Mouse (Mus musculus) mouse trophoblast stem cell (cell line): ENCODE results near the gene Maml2.

Experiments
- in situ Hi-C, 2 experiments: fragments of 300-500 bp; cut with MseI, MboI; formaldehyde crosslinking; loops; 2 replicates in 1 of 2; 3 replicates in 1 of 2; pipeline ENCODE4 v1.15.1; 2025

Gene Maml2

DNA sequence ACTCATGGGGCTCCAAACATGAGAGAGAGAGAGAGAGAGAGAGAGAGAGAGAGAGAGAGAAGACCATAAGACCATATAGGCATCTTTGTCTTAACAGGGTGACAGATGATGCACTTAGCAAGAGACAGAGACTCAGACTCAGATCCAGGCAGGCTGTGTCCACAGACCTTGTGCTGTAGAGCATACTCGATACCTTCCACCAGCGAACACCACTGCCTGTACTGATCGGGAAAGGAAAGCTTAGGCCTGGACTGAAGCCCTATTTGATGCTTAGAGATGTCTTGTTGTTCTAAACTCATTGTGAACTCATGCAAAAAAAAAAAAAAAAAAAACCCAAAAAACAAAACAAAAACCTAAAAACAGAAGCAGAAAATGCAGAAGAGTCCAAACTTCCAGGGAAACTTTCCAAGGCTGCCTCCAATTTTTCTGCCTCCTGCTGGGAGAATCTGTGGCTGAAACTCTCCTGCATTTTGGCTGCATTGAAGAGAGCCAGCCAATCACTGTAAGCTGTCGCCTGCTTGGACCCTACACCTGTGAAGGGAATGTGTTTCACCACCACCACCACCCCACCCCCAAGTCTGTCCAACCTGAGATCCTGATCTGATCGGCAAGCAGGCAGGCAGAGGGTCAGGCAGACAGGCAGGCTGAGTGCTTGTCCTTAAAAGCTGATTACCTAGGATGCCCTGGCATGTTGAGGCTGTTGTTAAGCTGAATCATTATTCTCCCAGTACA is 268.6 kb downstream of the Maml2 start:
- in situ Hi-C loops: no loop called here

DNA sequence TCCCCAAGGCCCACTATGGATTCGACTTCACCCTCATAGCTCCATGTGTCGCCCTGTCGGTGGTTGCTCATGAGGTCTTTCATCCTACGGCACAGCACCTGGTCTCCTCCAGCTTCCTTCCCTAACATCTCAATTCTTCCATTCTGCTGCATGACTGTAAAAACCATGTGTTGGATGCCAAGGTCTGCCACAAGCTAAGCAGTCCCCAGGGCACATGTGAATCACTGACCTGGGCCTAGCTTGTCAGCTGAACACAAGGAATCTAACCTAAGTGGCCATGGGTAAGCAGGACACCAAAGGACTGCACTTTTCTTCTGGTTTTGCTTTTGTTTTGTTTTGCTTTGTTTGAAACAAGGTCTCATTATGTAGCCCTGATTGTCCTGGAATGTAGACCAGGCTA is 271.3 kb downstream of the Maml2 start:
- in situ Hi-C loops: no loop called here

DNA sequence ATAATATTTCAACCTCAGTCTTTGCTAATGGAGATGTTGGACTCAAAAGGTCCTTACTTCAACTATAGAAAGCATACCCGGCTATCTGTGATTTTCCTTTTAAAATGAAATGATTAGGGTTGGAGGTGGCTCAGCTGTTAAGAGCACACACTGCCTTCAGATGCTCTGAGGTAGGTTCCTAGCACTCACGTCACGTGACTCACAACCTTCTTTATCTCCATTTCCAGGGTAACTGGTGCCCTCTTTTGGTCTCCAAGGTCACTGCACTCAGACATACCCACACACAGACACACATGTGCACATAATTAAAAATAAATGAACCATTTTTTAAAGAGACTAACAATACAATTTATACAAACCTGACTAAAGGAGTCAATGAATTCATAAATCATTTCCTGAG is 275.1 kb downstream of the Maml2 start:
- in situ Hi-C loops: no loop called here

DNA sequence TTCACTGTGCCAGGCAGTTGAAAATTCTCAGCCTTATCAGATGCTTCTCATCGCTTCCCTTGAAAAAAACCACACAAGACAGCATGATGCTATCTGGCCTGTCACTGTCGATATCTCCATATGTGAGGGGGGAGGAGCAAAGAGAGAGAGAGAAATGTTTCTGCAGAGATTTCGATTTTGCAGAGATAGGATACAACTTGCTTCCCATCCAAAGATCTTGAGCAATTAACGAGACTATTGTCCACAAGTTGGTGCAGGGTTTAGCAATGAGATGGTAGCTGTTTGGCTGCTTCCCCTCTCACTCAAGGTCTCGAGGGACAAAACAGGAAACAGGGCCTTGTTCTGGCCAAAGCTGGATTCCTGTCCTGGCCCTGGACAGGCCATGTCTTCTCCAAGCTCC is 276.3 kb downstream of the Maml2 start:
- in situ Hi-C loops: no loop called here

DNA sequence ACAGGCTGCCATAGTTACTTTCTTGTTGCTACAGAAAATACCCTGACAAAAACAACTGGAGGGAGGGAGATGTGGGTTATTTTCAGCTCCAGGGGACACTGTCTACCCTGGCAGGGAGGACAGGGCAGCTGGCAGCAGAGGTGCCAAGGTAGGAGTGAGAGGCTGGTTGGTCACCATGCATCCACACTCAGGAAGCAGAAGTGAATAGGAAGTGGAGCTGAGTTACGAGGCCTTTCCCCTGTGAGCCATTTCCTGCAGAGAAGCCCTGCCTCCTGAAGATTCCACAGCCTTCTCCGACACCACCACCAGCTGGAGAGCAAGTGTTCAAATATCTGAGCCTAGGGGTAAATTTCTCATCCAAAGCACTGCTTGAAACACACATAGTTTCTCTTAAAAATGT is 277.2 kb downstream of the Maml2 start:
- in situ Hi-C loops: no loop called here

DNA sequence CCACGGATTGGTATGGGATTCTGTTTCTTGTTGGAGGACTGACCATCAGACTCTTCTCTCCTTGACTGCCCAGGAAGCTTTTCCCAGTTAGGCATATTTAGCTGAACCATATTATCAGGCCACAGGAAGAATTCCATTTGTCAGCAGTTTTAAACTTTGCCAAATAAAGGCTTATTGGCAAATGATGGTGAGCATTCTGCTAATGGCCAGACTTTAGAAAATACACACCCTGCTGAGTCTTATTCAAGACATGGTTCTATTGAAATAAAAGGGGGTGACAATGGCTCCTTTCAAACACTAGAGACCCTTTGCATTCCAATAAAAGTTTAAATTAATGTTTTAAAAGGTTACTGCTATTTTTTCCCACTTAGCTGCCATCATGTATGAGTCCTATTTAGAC is 279.4 kb downstream of the Maml2 start:
- in situ Hi-C loops: no loop called here

DNA sequence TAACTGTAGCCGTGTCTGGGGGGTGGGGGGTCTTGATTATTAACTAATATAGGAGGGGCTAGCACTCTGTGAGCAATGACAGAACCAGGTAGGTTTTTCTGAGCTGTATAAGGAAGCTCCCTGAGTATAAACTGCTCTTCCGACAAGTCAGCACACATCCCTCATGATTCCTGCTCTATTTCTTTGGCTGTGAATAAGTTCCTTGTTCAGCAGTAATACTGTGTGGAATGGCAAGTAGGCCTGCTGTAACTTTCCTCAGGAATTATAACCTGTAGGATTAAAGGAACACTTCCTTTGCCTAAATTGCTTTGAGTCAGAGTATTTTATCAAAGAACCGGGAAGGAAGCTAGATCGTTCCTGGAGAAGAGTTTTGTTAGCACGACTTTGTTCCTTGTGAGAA is 283.4 kb downstream of the Maml2 start:
- in situ Hi-C loops: no loop called here

DNA sequence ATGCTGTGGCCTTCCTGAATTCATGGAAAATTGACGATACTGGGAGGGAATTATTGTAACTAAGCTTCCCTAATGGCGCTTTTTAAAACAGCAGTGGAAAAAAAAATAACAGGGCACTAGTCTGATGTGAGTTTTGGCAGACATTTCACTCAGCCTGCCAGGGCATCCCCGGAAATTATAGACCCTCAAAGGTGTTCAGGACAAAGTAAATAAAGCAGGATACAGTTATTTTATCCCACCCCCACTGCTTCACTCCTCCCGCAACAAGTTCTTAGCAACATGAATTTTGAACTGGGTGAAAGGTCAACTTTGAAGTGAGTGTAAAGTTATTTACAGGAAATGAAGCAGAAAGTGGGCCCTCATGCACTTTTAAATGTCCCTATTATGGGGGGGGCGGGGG is 286.2 kb downstream of the Maml2 start:
- in situ Hi-C loops: no loop called here

DNA sequence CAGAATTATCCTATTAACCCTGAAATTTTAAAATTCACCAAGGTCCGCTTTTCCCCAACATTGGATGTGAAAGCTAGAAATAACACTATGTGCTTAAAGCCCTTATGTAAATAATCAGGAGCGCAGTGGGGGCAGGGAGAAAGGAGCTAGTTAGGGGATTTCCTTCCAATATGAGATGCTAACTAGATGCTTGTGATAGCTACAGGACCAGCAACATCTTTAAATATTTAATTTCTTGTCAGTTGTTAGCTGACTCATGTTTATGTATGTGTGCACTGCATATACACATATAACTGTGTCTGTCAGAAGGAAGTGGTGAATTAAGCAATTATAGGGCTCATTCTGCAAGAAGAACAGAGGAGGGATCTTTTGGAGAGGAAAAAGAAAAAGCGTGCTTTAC is 286.7 kb downstream of the Maml2 start:
- in situ Hi-C loops: no loop called here

DNA sequence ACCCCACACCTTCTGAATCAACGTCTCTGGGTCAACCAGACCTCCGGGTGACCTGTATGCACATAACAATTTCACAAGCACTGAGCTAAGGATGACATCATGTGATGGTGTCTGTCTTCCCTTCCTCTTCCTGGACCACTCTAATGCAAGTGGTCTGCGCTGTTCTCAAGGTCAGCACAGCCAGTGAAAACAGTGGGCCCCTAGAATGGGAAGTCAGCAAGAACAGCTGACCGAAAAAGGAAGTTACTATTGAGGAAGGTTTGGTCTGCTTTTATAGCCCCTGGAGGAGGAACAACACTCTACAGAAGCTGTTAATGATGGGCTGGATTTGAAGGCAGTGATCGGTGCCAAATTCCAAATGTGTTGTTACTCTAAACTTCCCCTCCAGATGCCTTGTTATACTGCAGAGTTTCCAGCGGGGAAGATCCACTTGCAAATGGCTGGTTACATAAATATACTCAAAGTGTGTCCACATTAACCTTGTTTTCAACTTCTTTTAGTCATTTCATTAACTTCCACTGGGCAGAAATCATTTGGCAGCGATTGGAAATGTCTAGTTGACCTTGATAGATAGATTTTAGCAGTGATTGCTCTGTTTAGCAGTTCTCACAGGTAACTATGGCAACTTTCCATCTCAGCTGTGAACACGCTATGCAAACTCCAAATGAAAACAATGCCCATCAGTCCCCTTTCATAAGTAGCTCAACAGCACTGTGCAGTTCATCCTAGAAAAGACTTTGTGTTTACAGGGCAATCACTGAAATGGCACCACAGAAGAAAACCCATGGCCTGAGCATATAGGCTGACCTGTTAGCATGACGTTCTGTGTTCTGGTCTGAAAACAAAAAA is 289.6 kb downstream of the Maml2 start:
- in situ Hi-C loops: no loop called here

DNA sequence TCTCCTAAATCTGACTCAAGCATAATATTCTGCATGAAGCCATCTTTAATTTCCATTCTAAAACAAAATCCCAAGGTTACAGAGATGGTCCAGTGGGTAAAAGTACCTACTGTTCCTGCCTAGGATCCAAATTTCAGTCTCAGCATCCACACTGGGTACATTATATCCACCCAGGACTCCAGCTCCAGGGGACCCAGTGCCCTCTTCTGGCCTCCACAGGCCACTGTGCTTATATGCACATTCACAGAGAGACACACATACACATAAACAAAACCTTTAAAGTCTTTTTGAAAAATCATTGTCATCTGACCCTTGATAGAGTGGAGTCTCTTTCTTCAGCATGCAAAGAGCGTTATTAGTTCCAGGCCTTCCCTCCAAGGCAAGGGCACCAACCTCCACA is 291.0 kb downstream of the Maml2 start:
- in situ Hi-C loops: no loop called here

DNA sequence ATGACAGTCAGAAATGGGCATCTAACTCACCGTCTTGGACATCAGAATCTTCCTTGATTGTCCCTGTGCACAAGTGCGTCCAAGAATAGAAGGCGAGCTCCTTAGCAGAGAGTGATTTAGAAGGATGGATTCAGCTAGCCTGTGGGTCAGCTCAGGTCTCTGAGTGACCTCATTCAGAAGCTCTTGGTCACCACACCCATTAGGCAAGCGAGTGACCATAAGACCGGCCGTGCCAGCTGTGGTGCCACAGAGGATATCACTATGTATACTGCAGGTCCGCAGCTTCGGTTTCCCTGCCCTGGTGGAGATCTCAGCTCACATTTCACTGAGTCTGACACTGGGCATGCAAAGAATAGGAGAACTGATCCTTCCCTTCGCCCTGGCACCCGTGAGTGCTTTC is 294.9 kb downstream of the Maml2 start:
- in situ Hi-C loops: no loop called here

DNA sequence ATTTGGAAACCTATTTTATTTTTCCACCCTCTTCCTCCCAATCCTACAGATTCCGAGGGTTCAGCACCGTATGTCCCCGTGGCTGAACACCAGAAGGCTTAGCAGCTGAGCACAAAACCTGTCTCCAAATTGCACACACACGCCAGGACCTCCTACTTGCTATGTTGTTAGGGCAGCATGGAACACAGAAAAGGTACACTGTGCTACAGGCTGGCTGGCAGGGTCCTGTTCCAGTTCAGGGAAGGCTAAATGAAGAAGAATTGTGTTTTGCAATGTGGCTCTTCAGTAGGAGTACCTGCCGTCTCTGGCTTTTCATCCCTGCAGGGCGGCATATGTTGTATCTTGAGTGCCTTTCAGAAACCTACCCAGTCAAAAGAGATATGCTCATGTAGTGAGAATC is 300.0 kb downstream of the Maml2 start:
- in situ Hi-C loops: no loop called here

DNA sequence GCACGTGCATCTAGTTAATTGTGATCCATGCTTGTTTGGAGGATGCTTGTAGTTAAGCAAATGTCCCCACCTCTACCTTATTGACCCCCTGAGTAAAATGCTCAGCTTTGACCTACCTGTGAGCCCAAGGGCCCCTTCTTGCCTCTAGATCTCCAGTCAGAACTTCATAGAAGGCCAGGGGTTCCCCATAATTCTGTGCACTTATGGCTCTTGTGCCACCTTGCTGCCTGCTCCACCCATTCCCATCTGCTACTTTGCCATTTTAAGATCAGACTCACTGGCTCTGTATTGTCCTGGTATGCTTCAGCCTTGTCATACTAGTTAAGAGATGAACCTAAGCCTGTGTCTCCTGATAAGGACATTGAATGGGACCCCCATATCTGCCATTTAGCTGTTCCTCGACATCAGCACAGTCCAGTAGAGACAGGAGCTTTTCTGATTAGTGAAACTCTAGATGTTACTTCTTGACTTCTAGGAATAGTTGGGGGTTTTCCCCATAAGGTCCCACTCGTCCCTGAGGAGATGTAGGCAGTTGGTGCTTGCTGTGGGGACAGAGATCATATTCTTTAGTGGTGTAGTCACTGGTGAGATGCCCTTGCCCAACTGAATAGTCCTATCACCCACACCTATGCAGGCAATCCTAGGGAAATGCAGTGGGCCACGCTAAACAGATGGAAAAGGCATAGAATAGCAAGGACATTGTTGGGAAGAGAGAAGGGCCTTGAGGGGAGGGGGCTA is 301.0 kb downstream of the Maml2 start:
- in situ Hi-C loops: no loop called here

DNA sequence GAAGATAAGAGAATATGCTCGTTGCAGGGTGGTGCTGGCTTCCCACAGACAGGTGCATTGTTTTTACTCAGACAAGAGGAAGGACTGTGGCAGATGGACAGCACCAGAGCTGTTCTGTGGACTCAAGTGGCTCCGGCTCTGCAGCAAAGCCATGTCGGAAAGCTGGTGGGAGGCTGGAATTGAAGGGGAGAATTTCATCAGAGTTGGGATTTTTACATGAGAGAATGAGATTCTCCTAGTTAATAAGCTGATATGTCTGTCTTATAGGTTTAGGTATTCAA is 301.5 kb downstream of the Maml2 start:
- in situ Hi-C loops: no loop called here

DNA sequence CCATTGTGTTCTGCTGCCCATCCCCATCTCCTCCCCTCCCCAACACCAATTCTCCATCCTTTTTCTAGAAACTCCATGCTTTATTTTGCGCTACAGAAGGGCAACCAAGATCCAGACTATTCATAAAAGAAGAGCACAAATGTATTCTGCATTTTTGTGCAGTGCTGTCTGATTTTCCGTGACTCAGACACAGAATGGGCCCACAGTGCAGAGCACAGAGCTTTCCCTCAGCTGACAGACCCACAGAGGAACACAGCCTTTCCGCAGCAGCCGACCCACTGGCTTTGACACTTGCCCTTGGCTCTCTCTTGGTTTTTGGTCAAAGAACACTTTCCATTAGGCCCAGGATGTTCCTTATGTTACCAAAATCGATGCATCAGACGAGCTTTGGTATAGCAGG is 302.0 kb downstream of the Maml2 start:
- in situ Hi-C loops: no loop called here

DNA sequence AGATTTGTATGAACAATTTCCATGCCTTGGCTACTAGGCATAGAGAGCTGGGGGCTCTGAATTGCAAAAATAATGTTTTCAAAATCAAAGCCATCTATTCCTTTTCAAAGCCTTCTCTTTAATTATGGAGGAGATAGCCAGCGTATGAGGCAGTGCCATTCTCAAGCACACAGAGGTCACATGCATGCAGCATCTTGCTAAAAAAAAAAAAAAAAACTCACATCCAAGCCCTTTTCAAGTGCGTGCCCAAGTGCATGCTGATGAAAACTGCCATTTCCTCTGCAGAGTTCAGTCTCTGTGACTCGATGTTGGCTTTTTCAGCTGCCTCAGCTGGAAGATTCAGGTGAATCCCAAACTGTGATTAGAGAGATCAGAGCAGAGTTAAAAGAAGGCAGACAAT is 304.0 kb downstream of the Maml2 start:
- in situ Hi-C loops: no loop called here

DNA sequence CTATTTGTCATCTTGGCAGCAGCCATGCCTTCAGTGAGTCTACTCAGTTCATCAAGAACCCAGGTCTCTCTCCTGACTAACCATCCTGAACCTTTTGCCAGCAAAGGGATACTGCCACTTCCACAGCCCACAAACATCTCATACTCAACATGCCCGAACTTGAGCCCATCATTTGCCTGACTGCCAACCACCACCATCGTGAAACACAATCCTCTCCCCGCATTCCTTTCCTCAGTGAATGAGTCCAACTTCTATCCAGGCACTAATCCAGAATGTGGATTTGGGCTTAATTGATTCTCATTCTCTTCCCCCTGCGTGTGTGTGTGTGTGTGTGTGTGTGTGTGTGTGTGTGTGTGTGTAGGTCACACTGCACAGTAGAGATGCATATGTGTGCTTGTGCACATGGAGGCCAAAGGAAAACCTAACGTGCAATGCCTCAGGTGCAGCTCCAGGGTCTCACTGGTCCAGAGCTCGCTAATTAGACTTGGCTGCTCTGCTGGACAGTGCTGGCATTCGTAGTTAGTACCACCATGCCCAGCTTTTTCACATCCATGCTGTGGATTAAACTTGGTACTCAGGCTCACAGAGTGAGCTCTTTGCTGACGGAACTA is 305.9 kb downstream of the Maml2 start:
- in situ Hi-C loops: no loop called here

DNA sequence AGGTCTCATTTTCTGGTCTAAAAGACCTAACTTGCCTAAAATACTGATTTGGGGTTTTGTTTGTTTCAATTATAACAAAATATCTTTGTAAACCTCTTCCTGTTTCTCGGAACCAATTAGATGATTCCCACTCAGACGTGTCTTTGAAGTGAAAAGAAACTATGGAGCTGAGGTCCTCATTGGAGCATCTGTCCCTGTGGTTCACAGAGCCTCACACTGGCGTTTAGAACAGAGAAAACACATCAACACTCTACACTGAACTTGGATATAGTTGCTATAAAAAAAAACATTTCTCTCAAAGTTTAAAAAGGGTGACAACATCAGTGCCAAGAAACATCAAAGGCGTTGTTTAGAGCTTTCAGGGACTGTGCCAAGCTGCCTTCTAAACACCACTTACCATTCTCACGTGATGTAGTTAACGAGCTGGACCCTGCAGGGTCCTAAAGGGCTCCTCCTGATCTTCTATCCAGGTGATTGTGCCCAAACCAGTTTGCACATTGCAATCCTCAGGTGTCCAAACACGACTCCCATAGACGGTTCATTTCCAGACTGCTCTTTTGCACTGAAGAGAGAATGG is 309.9 kb downstream of the Maml2 start:
- in situ Hi-C loops: no loop called here

DNA sequence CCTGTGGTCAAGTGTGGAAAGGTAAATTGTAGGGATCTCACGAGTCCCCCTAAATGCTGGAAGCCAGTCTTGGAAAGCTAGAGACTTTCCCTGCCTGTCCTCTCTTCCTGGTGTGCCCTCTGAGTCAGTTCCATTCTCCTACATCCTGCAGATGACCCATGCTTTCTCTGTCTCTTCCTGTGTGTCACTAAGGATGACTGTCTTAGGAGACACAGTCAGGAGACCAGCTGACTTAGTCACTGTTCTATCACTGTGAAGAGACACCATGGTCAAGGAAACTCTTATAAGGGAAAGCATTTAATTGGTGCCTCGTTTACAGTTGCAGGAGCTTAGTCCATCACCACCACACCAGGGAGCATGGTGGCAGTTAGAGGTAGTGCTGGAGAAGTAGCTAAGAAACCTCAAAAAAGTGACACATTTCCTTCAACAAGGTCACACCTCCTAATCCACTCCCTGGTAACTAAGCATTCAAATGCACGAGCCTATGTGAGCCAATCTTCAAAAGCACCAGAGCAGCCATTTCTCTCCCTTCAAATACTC is 310.8 kb downstream of the Maml2 start:
- in situ Hi-C loops: no loop called here

DNA sequence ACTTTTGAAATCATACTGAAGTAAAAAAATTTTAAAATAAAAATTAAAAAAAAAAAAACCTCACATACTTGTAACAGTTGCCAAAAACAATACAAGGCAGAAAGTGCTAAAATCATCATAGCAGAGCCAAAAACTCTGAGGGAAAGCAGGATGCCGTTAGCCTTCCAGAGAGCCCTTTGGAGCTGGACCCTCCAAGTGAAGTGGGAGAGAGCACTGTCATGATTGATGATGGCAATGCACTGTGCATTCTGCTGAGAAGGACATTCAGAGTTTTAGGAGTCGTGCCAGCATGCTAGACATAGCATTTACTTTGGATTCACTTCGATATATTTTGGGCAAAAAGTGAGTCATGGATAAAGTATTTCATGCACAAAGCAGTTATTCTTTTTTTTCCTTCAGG is 313.8 kb downstream of the Maml2 start:
- in situ Hi-C loops: no loop called here

DNA sequence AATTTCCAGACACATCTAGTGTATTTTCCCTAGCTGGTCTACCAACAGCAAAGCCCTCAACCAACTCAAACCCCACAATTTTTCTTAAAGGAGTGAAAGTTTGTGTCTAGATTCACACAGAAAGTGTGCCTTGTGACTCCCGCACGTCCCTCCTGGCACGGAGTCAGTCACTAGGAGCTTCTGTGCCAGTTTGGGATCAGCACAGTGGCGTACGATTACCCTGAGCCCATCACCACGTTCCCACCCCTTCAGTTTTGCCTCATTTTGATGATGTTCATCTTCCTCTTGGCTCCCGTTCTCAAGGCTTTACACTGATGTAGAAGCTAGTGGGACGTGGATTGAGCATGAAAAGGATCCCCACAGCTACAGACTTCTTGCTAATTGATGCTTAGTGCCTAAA is 314.6 kb downstream of the Maml2 start:
- in situ Hi-C loops: no loop called here
